Mouse (Mus musculus) heart, postnatal 14 days (tissue): ENCODE measurements at regions not wholly inside any gene's neighbourhood (a gene's known extent, or its start where the extent isn't known, plus 50 kb on each side); places are given as distances from the start of the nearest gene placed in this dataset.
A peak's percentile ranks its signal among the peaks of the same experiment; 100 is the strongest.

Source experiments
- DNase-seq, 2 experiments: peaks; one replicate each; pipeline ENCODE4 v3.0.0; 2021 to 2022
- intact Hi-C: fragments of 180-260 bp; cut with DNase I; formaldehyde crosslinking; loops from one replicate; pipeline ENCODE4 v1.15.1; 2025

DNA sequence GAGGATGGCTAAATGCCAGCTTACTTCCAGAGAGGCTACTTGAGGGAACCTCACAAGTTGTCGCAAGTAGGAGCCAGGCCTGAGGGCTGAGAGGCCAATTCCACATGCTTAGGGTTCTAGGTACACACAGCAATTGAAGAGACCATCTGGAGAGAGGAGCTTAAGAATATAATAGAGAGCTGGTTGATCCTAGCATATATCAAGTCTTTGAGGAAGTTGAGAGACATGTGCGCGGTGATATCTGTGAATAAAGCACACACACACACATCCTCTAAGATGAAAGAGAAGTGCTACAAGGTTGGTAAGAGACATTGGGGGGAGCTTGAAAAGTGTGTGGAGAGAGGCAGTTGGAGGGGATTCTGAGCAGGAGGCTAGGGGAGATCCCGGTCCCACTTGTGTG is 189.5 kb downstream of the Zfp462 start:
- intact Hi-C loops: no loop called here
- no peak for DNase-seq

- DNase-seq: no peak
- intact Hi-C loops: no loop called here
These were observed 189.9 kb downstream of the Zfp462 start for GRCm38 (mm10) chr4:55134791-55135190.

GRCm38 (mm10) chr4:55136283-55136682 is 191.4 kb downstream of the Zfp462 start:
- intact Hi-C loops: no loop called here
- DNase-seq: no peak

DNA sequence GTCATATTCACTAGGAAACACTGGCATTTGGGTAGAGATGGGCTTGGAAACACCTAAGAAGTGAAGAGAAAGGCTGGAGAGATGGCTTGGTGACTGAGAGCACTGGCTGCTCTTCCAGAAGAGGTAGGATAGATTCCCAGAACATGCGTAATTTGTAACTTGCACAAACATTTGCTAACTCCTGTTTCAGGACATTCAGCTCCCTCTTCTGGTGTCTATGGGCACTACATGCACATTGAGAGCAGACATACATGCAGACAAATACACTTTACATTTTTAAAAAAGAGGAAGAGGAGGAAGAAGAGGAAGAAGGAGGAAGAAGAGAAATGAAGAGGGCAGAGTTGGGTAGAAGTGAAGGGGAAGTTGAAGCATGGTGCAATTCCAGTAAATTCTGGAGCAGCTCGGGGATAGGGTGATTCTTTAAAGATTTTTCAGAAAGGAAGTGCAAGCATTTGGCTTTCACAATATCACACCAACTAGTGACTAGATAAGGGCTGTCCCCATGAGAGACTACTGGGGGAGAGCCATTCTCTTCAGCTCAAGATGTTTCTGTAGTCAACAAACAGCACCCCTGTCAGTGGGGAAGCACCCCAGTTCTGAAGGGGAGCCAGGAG is 193.0 kb downstream of the Zfp462 start:
- intact Hi-C loops: no loop called here
- no peak for DNase-seq

GRCm38 (mm10) chr4:55141317-55141716 is 196.5 kb downstream of the Zfp462 start:
- DNase-seq: no peak
- intact Hi-C loops: no loop called here

GRCm38 (mm10) chr4:55141923-55142732 is 197.3 kb downstream of the Zfp462 start:
- DNase-seq: no peak
- intact Hi-C loops: no loop called here

- no peak for DNase-seq
- intact Hi-C loops: no loop called here
These were observed 198.6 kb downstream of the Zfp462 start for GRCm38 (mm10) chr4:55143400-55143799.

- DNase-seq: no peak
- intact Hi-C loops: no loop called here
These were observed 200.1 kb downstream of the Zfp462 start for GRCm38 (mm10) chr4:55144995-55145394.

DNA sequence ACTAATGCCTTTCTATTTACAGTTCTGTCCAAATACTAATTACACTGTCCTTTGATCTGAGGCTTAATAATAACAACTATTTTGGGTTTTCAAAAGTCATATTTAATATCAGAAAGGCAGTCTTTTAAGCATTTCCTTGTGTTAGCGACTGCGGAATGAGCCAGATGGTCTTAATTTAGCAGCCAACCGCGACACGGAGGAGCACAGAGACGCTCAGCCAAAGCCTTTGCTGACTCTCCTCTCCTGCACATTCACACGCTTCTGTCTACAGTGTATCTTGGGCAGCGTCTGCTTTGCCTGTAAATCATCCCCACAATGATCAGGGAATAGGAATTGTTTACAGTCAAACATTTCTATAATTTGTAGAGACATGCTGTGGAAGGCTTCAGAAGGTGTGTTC is 201.1 kb downstream of the Zfp462 start:
- intact Hi-C loops: no loop called here
- peak in 1 of 2 experiments; percentile 12 for DNase-seq

DNA sequence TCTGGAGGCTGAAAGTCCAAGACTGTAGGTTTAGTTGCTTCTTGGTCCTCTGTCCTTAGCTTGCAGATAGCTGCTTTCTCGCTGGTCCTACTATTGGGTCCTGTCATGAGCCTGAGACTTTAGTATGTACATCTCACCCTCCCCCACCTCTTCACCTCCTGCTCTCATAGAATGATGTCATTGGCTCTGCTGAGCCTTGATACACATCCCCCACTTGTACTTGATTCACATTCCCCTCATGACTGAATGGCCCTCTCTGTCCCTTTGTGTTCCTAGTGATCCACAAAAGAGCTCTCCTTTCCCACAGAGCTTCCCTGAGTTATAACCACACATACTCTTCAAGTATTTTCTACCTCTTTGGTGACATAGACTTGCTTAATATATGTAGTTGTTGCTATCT is 201.5 kb upstream of the Rad23b start:
- intact Hi-C loops: no loop called here
- DNase-seq: no peak

GRCm38 (mm10) chr4:55154556-55154955 is 195.3 kb upstream of the Rad23b start:
- DNase-seq: no peak
- intact Hi-C loops: no loop called here

DNA sequence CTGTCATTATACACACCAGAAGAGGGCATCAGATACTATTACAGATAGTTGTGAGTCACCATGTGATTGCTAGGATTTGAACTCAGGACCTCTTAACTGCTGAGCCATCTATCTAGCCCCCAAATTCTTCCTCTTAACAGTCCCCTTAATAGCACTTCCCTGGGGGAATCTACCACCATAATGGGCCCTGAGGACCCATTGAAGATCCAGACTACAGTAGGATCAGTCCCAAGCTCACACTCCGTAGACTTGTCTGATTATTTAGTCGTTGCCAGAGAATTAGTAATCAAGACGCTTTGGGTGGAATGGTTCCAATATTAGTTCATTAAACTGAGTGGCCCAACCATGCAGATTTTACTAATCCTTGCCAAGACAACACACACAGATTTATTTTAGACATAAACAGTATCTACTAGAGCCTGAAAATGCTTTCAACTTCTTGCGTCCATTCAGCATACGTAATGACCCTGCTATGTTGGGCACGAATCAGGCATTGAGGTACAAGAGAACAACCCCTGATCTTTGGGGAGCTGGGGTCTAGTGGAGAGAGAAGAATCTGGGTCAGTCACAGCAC is 191.6 kb upstream of the Rad23b start:
- no peak for DNase-seq
- intact Hi-C loops: no loop called here

DNA sequence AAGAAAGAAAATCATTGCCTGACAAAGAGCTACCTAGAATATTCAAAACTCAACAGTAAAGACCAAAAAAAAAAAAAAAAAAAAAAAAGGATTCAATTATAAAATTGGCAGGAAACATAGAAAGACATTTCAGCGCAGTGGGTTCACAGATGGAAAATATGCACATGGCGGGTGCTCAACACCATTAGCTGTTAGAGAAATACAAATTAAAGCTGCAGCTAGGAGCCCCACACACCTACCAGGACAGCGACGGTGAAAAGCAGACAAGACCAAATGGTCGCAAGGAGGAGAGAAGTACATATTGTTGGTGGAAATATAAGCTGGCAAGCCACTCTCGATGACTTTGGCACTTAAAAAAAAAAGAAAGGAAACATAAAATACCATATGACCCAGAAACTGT is 183.6 kb upstream of the Rad23b start:
- DNase-seq: no peak
- intact Hi-C loops: no loop called here

GRCm38 (mm10) chr4:55169063-55169462 is 180.8 kb upstream of the Rad23b start:
- intact Hi-C loops: no loop called here
- no peak for DNase-seq

DNA sequence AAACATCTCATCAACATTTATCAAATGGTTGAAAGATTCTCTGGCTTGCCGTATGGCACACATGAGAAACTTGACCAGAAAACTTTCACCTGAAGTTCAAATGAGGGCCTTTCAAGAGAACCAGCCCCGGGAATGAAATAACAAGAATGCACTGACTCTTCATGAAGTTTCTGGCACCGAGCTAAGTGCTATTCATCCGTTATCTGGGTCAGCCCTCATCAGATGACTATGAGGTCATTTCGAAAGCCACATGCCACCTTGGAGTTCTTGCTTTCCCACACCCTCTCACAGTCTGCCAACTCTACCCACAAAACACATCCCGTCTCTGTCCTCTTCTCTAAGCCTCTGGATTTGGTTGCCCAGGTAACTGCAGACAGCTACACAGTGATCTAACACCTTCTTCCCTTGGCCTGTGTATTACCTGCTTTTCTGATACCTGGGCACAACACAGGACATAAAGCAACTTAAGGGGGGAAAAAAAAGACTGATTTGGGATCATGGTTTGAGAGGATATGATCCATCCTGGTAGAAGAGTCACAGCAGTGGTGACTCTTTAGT is 177.4 kb upstream of the Rad23b start:
- intact Hi-C loops: no loop called here
- peak in 1 of 2 experiments; percentile 14 for DNase-seq

GRCm38 (mm10) chr4:55176026-55176425 is 173.8 kb upstream of the Rad23b start:
- DNase-seq: no peak
- intact Hi-C loops: no loop called here

DNA sequence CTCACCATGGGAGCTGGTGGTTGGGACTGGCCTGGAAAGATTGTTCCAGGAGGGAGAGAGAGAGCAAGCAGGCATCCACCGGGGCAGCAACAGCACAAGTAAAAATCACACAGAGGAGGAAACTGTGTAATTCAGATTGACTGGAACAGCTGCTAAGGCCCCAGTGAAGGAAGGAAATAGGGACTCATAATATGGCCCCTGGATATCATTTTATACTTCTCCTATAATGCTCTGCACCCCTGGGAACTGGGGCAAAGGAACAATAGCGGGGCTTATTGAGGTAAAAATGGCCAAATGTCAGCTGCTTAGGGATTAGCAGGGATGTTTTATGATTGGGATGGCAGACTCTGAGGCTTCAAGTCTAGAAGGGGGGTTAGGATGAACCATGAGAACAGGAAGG is 170.4 kb upstream of the Rad23b start:
- intact Hi-C loops: no loop called here
- DNase-seq: no peak

GRCm38 (mm10) chr4:55183519-55183918 is 166.3 kb upstream of the Rad23b start:
- intact Hi-C loops: loop anchor here (2.0 kb wide), 1 partner anchor 79 kb away; no protein-coding TSS in a partner anchor
- DNase-seq: no peak

DNA sequence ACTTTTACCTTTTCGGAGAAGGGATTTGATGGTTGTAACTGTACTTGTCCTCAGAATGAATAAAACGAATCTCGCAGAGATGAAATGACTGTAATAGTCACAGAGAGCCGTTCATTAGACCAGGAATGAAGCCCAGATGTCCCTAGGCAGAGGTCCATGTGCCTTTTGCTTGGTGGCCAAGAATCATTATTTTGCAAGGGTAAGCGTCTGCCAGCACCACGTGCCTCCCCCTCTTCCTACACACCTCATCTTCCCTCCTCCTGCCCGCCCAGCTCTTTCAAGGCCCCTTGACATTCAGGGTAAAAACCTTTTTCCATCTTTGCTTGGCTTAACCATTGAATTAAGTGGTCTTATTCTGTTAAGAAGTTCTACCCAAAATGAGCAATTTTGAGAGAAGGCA is 161.1 kb upstream of the Rad23b start:
- intact Hi-C loops: no loop called here
- DNase-seq: peak; percentile 9 to 17

GRCm38 (mm10) chr4:55190586-55190985 is 159.3 kb upstream of the Rad23b start:
- intact Hi-C loops: no loop called here
- DNase-seq: no peak

DNA sequence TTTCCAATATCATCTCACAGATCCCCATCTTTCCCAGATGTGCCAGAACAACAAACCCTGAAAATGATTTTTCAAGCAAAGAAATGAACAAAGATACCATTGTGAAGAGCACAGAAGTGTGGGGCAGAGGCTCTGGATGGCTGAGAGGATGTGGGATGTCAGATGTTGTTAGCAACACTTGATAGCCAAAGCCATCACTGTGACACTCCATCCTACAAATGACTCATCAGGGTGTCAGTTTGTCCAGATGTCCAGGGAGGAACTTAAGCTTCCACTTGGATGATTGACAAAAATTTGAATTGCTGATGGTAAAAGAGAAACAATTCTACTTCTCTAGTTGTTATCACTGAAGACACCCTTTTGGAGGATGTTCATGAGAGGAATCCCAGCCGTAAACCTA is 155.8 kb upstream of the Rad23b start:
- intact Hi-C loops: no loop called here
- no peak for DNase-seq

DNA sequence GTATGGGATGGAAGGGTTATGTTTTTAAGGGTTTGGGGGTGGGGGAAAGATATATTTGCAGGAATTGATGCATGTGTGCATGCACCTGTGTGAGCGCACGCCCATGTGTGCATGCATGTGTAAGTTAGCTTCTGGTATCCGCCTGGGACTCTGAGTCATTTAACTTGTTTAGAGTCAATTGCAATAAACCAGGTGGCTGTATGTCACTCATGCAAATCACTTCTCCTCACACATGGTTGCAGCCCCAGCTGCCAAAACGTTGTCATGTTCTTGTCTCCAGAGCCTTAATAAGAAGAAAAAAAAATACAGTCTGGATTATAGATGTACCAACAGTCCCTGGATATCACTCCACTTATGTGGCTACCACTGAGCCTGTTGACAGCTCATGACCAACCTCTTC is 155.3 kb upstream of the Rad23b start:
- no peak for DNase-seq
- intact Hi-C loops: no loop called here
